Mouse (Mus musculus): ENCODE results near the gene Gm28710. TPM values are rescaled to one million over a fixed set of nuclear protein-coding genes. Genes with fewer than 3 reads are reported as not detected.

The Gm28710 gene
- polyA plus RNA-seq, 1 experiment from 2014 or later: not detected

Other genes starting within 250 kb of the Gm28710 start
- gene Hgf, start 238.3 kb upstream of the Gm28710 start, polyA plus RNA-seq (2016; fragmentation: Nextera tagmentation; extraction: Ambion mirVana): 4.6 and 5.7 TPM in 2 replicates